Mouse (Mus musculus) liver, postnatal 0 days (tissue): ENCODE data around the gene Mbnl2.

Source experiments
- CTCF ChIP-seq: sonication (generic); IDR thresholded peaks from 2 replicates; pipeline ENCODE4 v1.5.1; 2016; ENCODE audit warnings: antibody characterized with exemption, low read depth
- EP300 ChIP-seq: IDR thresholded peaks from 2 replicates; pipeline ENCODE4 v1.6.1; 2016; ENCODE audit warnings: antibody characterized with exemption, low read depth, mild to moderate bottlenecking

- TF ChIP-seq CTCF (no peak), EP300 (no peak)
Observed at GRCm38 (mm10) chr14:120323111-120323510, 47.6 kb downstream of the Mbnl2 start.
